Mouse (Mus musculus): ENCODE results near the gene Cdt1. TPM values are rescaled to one million over a fixed set of nuclear protein-coding genes. Genes with fewer than 3 reads are reported as not detected.

The Cdt1 gene
- 31.0 and 34.6 TPM in 2 replicates for polyA plus RNA-seq (2015; fragmentation: Nextera tagmentation; extraction: Ambion mirVana)

- ATAC-seq (ENCODE audit: extremely low read depth, insufficient number of reproducible peaks, low FRiP score, low TSS enrichment) = peak; percentile 92
- Histone ChIP-seq H3K9me3 (no peaks in the 10 kb centered on the region), H3K4me1 (peaks cover 32% of the 10 kb centered on the region), H3K9ac (peak within 1 kb of the TSS; percentile 97), H3K27ac (replicated peaks) (peak within 1 kb of the TSS; percentile 94), H3K4me3 (peak within 1 kb of the TSS; percentile 93), H3K27me3 (replicated peaks) (no peaks in the 10 kb centered on the region), H3K36me3 (peaks cover 34% of the 10 kb centered on the region), H3K4me2 (peak within 1 kb of the TSS; percentile 83)
- under 1% methylated on average over 62 of the region's 62 CpGs for WGBS
Measured at GRCm38 (mm10) chr8:122567361-122568108, at the start of gene Cdt1. Gene Cdt1 (plus strand): TSS chr8:122568015.

GRCm38 (mm10) chr8:122520611-122521010 is 47.2 kb upstream of the Cdt1 start:
- peaks cover 89% of the 10 kb centered on the region for H3K4me1 ChIP-seq

GRCm38 (mm10) chr8:122522796-122523651 is 44.8 kb upstream of the Cdt1 start:
- 28% methylated on average over 14 of the region's 14 CpGs for WGBS

More at GRCm38 (mm10) chr8:122520611-122521010, 47.2 kb upstream of the Cdt1 start:
- ATAC-seq (ENCODE audit: extremely low read depth, insufficient number of reproducible peaks, low FRiP score, low TSS enrichment) = no peak
- Histone ChIP-seq H3K9me3 (no peaks in the 10 kb centered on the region), H3K9ac (peak overlapping the region; percentile 17; the same call in 1 of the 2 replicates), H3K27me3 (replicated peaks) (no peaks in the 10 kb centered on the region), H3K36me3 (0 out of 2 replicates have a peak, but pooled peaks cover 4% of the 10 kb centered on the region), H3K27ac (replicated peaks) (peak overlapping the region; percentile 85), H3K4me2 (no peak overlapping the region), H3K4me3 (no peak overlapping the region)
- WGBS = 54% methylated on average over 11 of the region's 11 CpGs

DNA sequence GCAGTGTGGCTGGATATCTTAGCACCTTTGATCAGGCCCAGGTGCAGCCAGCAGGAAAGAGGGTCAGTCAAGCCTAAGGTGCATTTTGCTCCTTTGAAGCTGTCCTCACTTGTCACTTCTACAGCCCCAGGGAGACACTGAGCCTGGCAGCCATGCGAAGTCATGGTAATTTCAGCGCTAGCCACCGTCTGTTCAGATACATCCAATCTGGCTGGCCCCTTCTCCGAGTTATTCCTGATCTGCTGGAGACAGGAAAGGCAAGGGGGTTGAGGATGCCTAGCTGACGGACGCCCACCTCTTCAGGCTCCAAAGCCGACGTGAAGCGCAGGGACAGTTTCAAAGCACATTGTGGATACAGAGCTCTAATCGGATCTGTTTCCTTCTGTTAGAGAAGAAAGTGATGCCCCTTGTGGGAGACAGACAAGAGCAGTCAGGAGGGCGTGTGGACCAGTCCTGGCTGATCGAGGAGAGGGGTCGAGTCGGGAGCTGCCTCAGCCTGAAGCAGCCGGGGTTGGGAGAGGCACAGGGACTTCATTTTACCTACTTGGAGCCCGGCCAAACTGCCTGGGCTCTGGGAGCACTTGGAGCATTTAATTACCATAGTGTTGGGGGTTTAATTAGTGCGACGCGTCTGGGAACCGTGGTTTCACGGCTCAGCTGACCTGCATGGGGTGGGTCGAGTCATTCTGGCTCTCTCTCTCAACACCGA is 44.0 kb upstream of the Cdt1 start:
- H3K9me3 ChIP-seq = no peaks in the 10 kb centered on the region
- H3K36me3 ChIP-seq = peaks cover 12% of the 10 kb centered on the region; the same call in 1 of the 2 replicates
- no peak for ATAC-seq (ENCODE audit: extremely low read depth, insufficient number of reproducible peaks, low FRiP score, low TSS enrichment)
- H3K4me2 ChIP-seq = peak overlapping the region; percentile 61
- 19% methylated on average over 23 of the region's 23 CpGs for WGBS
- peak overlapping the region; percentile 91 for H3K27ac ChIP-seq (replicated peaks)
- peak overlapping the region; percentile 67 for H3K9ac ChIP-seq
- H3K27me3 ChIP-seq (replicated peaks) = no peaks in the 10 kb centered on the region
- H3K4me3 ChIP-seq = peak overlapping the region; percentile 19
- peaks cover 86% of the 10 kb centered on the region for H3K4me1 ChIP-seq

More at GRCm38 (mm10) chr8:122522796-122523651, 44.8 kb upstream of the Cdt1 start:
- peak overlapping the region; percentile 91 for H3K27ac ChIP-seq (replicated peaks)
- ATAC-seq (ENCODE audit: extremely low read depth, insufficient number of reproducible peaks, low FRiP score, low TSS enrichment) = no peak
- H3K9me3 ChIP-seq = no peaks in the 10 kb centered on the region
- H3K4me1 ChIP-seq = peaks cover 92% of the 10 kb centered on the region
- H3K4me2 ChIP-seq = peak overlapping the region; percentile 61
- H3K27me3 ChIP-seq (replicated peaks) = no peaks in the 10 kb centered on the region
- peaks cover 7% of the 10 kb centered on the region; the same call in 1 of the 2 replicates for H3K36me3 ChIP-seq
- peak overlapping the region; percentile 19 for H3K4me3 ChIP-seq
- H3K9ac ChIP-seq = peak overlapping the region; percentile 67

GRCm38 (mm10) chr8:122524506-122524905 is 43.3 kb upstream of the Cdt1 start:
- ATAC-seq (ENCODE audit: extremely low read depth, insufficient number of reproducible peaks, low FRiP score, low TSS enrichment) = no peak
- H3K27me3 ChIP-seq (replicated peaks) = no peaks in the 10 kb centered on the region
- H3K4me3 ChIP-seq = no peak overlapping the region
- H3K9me3 ChIP-seq = no peaks in the 10 kb centered on the region
- 72% methylated on average over 6 of the region's 6 CpGs for WGBS
- peaks cover 12% of the 10 kb centered on the region; the same call in 1 of the 2 replicates for H3K36me3 ChIP-seq
- H3K4me2 ChIP-seq = peak overlapping the region; percentile 61
- H3K4me1 ChIP-seq = peaks cover 79% of the 10 kb centered on the region
- H3K27ac ChIP-seq (replicated peaks) = peak overlapping the region; percentile 91
- peak overlapping the region; percentile 67 for H3K9ac ChIP-seq

GRCm38 (mm10) chr8:122525004-122525403 is 42.8 kb upstream of the Cdt1 start:
- Histone ChIP-seq H3K9ac (peak overlapping the region; percentile 67), H3K4me1 (peaks cover 74% of the 10 kb centered on the region), H3K27me3 (replicated peaks) (no peaks in the 10 kb centered on the region), H3K36me3 (peaks cover 12% of the 10 kb centered on the region; the same call in 1 of the 2 replicates), H3K9me3 (no peaks in the 10 kb centered on the region), H3K4me2 (peak overlapping the region; percentile 61; the same call in 1 of the 2 replicates), H3K4me3 (no peak overlapping the region), H3K27ac (replicated peaks) (peak overlapping the region; percentile 91)
- WGBS = 50% methylated on average over 6 of the region's 6 CpGs
- ATAC-seq (ENCODE audit: extremely low read depth, insufficient number of reproducible peaks, low FRiP score, low TSS enrichment) = no peak

DNA sequence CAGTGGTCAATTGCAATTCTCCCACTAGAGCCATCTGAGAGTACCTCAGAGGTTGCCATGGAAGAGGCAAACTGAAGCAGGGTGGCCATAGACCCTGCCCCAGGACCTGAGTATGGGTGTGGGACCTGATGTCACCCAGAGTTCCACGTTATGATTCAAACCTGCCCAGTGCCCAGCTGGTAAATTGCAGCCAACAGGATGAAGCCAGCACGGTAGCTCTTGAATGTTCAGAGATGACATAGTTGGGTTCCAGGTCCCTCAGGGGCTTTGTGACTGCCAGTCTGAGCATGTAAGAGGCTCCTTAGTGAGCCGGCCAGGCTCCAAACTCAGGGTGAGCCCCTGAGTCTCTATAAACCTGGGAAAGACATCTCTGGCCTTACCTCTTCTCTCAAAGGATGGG is 41.7 kb upstream of the Cdt1 start:
- Histone ChIP-seq H3K36me3 (peaks cover 12% of the 10 kb centered on the region; the same call in 1 of the 2 replicates), H3K4me1 (peaks cover 73% of the 10 kb centered on the region), H3K27ac (replicated peaks) (peak overlapping the region; percentile 91), H3K9ac (peak overlapping the region; percentile 67), H3K9me3 (no peaks in the 10 kb centered on the region), H3K4me2 (peak overlapping the region; percentile 61), H3K27me3 (replicated peaks) (no peaks in the 10 kb centered on the region), H3K4me3 (no peak overlapping the region)
- no peak for ATAC-seq (ENCODE audit: extremely low read depth, insufficient number of reproducible peaks, low FRiP score, low TSS enrichment)
- WGBS = 36% methylated on average over 3 of the region's 3 CpGs

DNA sequence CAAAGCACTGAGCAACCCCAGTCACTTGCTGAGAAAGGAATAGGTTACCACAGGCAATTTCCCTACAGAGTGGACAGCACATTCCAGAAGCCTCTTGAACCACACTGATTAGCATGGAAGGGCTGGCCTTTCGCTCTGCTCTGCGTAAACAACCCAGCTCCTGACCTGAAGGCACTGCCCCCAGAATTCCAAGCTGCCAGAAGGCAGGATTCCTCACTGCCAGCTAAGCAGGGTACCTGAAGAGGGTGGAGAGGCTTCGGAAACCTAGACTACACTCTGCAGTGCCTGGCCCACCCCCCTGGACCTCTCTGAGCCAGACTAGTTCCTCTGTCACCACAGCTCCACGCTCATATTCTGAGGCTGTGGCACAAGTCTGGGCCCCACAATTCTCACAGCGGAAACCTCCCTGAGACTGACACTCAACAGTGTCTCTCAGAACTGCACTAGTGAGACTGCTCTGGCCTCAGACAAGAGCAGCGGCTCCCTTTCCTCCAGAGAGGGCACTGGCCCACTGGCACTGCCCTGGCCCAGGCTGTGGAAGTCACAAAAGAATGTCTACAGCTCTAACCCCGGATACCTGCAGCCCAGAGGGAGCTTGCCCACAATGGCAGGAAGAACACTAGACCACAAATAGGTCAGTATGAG is 41.2 kb upstream of the Cdt1 start:
- Histone ChIP-seq H3K9me3 (no peaks in the 10 kb centered on the region), H3K9ac (peak overlapping the region; percentile 67), H3K27ac (replicated peaks) (peak overlapping the region; percentile 91), H3K4me2 (peak overlapping the region; percentile 61), H3K4me3 (no peak overlapping the region), H3K4me1 (peaks cover 78% of the 10 kb centered on the region), H3K27me3 (replicated peaks) (no peaks in the 10 kb centered on the region), H3K36me3 (peaks cover 12% of the 10 kb centered on the region; the same call in 1 of the 2 replicates)
- no peak for ATAC-seq (ENCODE audit: extremely low read depth, insufficient number of reproducible peaks, low FRiP score, low TSS enrichment)
- 25% methylated on average over 7 of the region's 7 CpGs for whole genome bisulfite sequencing

DNA sequence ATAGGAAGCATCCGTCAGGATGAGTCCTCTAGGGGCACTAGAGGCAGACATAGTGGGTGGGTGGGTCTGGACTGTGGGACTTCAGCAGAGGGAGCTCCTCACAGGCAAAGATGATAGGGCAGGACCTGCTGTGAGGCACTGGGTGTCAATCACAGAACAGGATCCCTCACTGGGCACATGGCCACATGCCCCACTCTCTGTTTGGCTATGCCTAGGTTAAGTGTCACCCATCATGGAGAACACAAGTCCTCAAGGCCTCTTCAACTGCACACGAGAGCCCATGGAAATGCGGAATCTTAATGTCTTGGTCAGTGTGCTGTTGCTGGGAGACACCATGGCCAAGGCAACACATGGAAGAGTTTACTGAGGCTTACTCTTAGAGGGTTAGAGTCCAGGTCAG is 39.9 kb upstream of the Cdt1 start:
- no peak overlapping the region for H3K4me2 ChIP-seq
- no peak overlapping the region for H3K9ac ChIP-seq
- peaks cover 77% of the 10 kb centered on the region for H3K4me1 ChIP-seq
- peak overlapping the region; percentile 32; the same call in 1 of the 2 replicates for H3K27ac ChIP-seq (replicated peaks)
- peaks cover 11% of the 10 kb centered on the region for H3K36me3 ChIP-seq
- H3K4me3 ChIP-seq = no peak overlapping the region
- no peaks in the 10 kb centered on the region for H3K9me3 ChIP-seq
- ATAC-seq (ENCODE audit: extremely low read depth, insufficient number of reproducible peaks, low FRiP score, low TSS enrichment) = no peak
- WGBS = 95% methylated on average over 3 of the region's 3 CpGs
- no peaks in the 10 kb centered on the region for H3K27me3 ChIP-seq (replicated peaks)

GRCm38 (mm10) chr8:122529159-122529558 is 38.7 kb upstream of the Cdt1 start:
- Histone ChIP-seq H3K9ac (no peak overlapping the region), H3K27me3 (replicated peaks) (no peaks in the 10 kb centered on the region), H3K36me3 (peaks cover 16% of the 10 kb centered on the region), H3K4me1 (peaks cover 72% of the 10 kb centered on the region), H3K4me3 (no peak overlapping the region), H3K9me3 (no peaks in the 10 kb centered on the region), H3K27ac (replicated peaks) (no peak overlapping the region), H3K4me2 (no peak overlapping the region)
- no peak for ATAC-seq (ENCODE audit: extremely low read depth, insufficient number of reproducible peaks, low FRiP score, low TSS enrichment)
- WGBS = 86% methylated on average over 4 of the region's 4 CpGs
